Mouse (Mus musculus) MEL (cell line): ENCODE measurements around the gene Fermt2.

Source experiments
- CHD2 ChIP-seq: IDR thresholded peaks from 2 replicates; pipeline ENCODE4 v1.6.1; 2011; ENCODE audit warnings: low read length, improper control_type of control experiment
- CTCF ChIP-seq, 3 experiments: IDR thresholded peaks in 2 of 3; conservative IDR thresholded peaks in 1 of 3; 2 replicates each; pipeline ENCODE4 v1.5.1; 2011 to 2012; ENCODE audit warnings: low read length in 3 of 3, low read depth in 2 of 3, mild to moderate bottlenecking in 2 of 3, improper control_type of control experiment in 1 of 3, inconsistent platforms in 1 of 3, mixed read lengths in 1 of 3, moderate library complexity in 1 of 3; ENCODE audit not compliant: control insufficient read depth in 1 of 3, insufficient read depth in 1 of 3, poor library complexity in 1 of 3, severe bottlenecking in 1 of 3
- EP300 ChIP-seq, 2 experiments: IDR thresholded peaks; 2 replicates each; pipeline ENCODE4 v1.6.1; 2011; ENCODE audit warnings: improper control_type of control experiment in 2 of 2, low read length in 2 of 2, low read depth in 1 of 2, mild to moderate bottlenecking in 1 of 2
- GABPA ChIP-seq: IDR thresholded peaks from 2 replicates; pipeline ENCODE4 v1.6.1; 2012; ENCODE audit warnings: low read depth, mild to moderate bottlenecking, inconsistent platforms, low read length, improper control_type of control experiment, moderate library complexity
- GATA1 ChIP-seq: IDR thresholded peaks from 2 replicates; pipeline ENCODE4 v1.6.1; 2011; ENCODE audit warnings: low read depth, low read length, improper control_type of control experiment
- HCFC1 ChIP-seq: IDR thresholded peaks from 2 replicates; pipeline ENCODE4 v1.6.1; 2012; ENCODE audit warnings: low read depth, mild to moderate bottlenecking, inconsistent platforms, low read length, improper control_type of control experiment, moderate library complexity
- POLR2A ChIP-seq, 2 experiments: IDR thresholded peaks; 2 replicates each; pipeline ENCODE4 v1.6.1; 2011 to 2012; ENCODE audit warnings: low read length in 2 of 2, mild to moderate bottlenecking in 2 of 2, control low read depth in 1 of 2, improper control_type of control experiment in 1 of 2, low read depth in 1 of 2, moderate library complexity in 1 of 2; ENCODE audit not compliant: control insufficient read depth in 1 of 2, insufficient read depth in 1 of 2, poor library complexity in 1 of 2
- POLR2AphosphoS2 ChIP-seq: IDR thresholded peaks from 2 replicates; pipeline ENCODE4 v1.6.1; 2011; ENCODE audit warnings: low read length, improper control_type of control experiment
- RCOR1 ChIP-seq: IDR thresholded peaks from 2 replicates; pipeline ENCODE4 v1.6.1; 2012; ENCODE audit warnings: low read depth, mild to moderate bottlenecking, inconsistent platforms, low read length, improper control_type of control experiment
- TBP ChIP-seq: IDR thresholded peaks from 2 replicates; pipeline ENCODE4 v1.8.0; 2011; ENCODE audit warnings: low read depth, low read length, improper control_type of control experiment
- TCF12 ChIP-seq: IDR thresholded peaks from 2 replicates; pipeline ENCODE4 v1.6.1; 2014; ENCODE audit warnings: low read depth, mild to moderate bottlenecking, inconsistent platforms, low read length, improper control_type of control experiment, moderate library complexity
- USF1 ChIP-seq: IDR thresholded peaks from 2 replicates; pipeline ENCODE4 v1.6.1; 2014; ENCODE audit warnings: low read depth, mild to moderate bottlenecking, inconsistent platforms, low read length, improper control_type of control experiment, moderate library complexity
- USF2 ChIP-seq, 2 experiments: IDR thresholded peaks; 2 replicates each; pipeline ENCODE4 v1.6.1; 2011 to 2012; ENCODE audit warnings: improper control_type of control experiment in 2 of 2, low read length in 2 of 2, borderline replicate concordance in 1 of 2, inconsistent platforms in 1 of 2, low read depth in 1 of 2, mild to moderate bottlenecking in 1 of 2; ENCODE audit not compliant: insufficient read depth in 1 of 2
- ZKSCAN1 ChIP-seq: IDR thresholded peaks from 2 replicates; pipeline ENCODE4 v1.6.1; 2012; ENCODE audit warnings: low read depth, mild to moderate bottlenecking, inconsistent platforms, low read length, improper control_type of control experiment, moderate library complexity

DNA sequence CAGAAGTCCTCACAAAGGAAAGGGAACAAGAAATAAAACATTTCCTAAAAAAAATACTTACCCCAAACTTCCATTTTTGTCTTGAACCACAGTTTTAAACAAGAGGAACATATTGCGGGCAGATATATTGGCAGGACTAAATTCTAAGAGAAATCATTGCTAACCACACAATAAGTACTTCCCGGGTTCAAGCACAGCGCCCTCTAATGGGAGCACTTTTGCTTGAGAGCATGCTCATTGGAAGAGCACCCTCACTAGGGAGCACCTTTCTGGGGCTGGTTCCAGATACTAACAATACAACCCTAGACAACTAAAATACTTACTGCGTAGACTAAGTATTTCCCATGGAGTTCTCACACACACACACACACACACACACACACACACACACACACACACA lies 22.5 kb upstream of the Fermt2 start:
- TF ChIP-seq GABPA (no peak), CTCF (IDR thresholded peaks at IDR 0.05 in 2 of 3, conservative IDR thresholded peaks at IDR 0.05 in 1 of 3; ENCODE audit: control insufficient read depth in 1 of 3, insufficient read depth in 1 of 3, low read depth in 2 of 3, low read length in 3 of 3, poor library complexity in 1 of 3, severe bottlenecking in 1 of 3) (peak in 1 of 3 experiments; percentile 13; a peak in 1 of 6 replicates), POLR2AphosphoS2 (no peak), POLR2A (IDR thresholded peaks at IDR 0.05; ENCODE audit: control insufficient read depth in 1 of 2, insufficient read depth in 1 of 2, low read depth in 1 of 2, low read length in 2 of 2, poor library complexity in 1 of 2) (no peak), USF1 (no peak), RCOR1 (no peak), EP300 (IDR thresholded peaks at IDR 0.05; ENCODE audit: low read depth in 1 of 2, low read length in 2 of 2) (no peak), HCFC1 (no peak), TBP (no peak), ZKSCAN1 (no peak), TCF12 (no peak), CHD2 (no peak), GATA1 (no peak), USF2 (IDR thresholded peaks at IDR 0.05; ENCODE audit: borderline replicate concordance in 1 of 2, insufficient read depth in 1 of 2, low read depth in 1 of 2, low read length in 2 of 2) (no peak)
